ENCODE assay signal across 9 mouse cellular contexts in genomic region chr10:82889447-82889973, GRCm38 (mm10). TPM values are rescaled to one million over a fixed set of nuclear protein-coding genes. Genes with fewer than 3 reads are reported as not detected.
DNase-seq lines count a peak whose midpoint lies in the region; ATAC-seq and TF ChIP-seq lines count a peak whose summit lies in the region.
"Had no signal": no experiment of that assay in that cellular context is flagged by ENCODE, and none has a peak within 500 bp of the region (broad histone marks: within the 10 kb centered on the region; RNA-seq: fewer than 3 reads in every experiment).

No protein-coding gene starts in this region.

- H3K36me3 ChIP-seq in liver, adult 2 months (ENCODE audit: control insufficient read depth, insufficient read depth, low read length) = peaks cover 56% of the 10 kb centered on the region
- peaks cover 100% of the 10 kb centered on the region for H3K36me3 ChIP-seq in liver, embryonic 12.5 days
- peaks cover 24% of the 10 kb centered on the region for H3K36me3 ChIP-seq in intestine, embryonic 15.5 days
- H3K36me3 ChIP-seq in lung, postnatal 0 days (ENCODE audit: insufficient read depth, low read length) = peaks cover 13% of the 10 kb centered on the region

- no peak for TF ChIP-seq CTCF in liver, adult 2 months (IDR thresholded peaks at IDR 0.05; ENCODE audit: low read depth, low read length)
- no peak for TF ChIP-seq CTCF in lung, postnatal 0 days (IDR thresholded peaks at IDR 0.05)

- H3K4me3 ChIP-seq in liver, adult 2 months (ENCODE audit: insufficient read depth, low read depth, low read length) = no peak overlapping the region
- no peak overlapping the region for H3K4me3 ChIP-seq in liver, embryonic 12.5 days
- no peak overlapping the region for H3K4me3 ChIP-seq in intestine, embryonic 15.5 days (replicated peaks)
- no peak overlapping the region for H3K4me3 ChIP-seq in lung, postnatal 0 days (ENCODE audit: low read depth, low read length)
- H3K4me3 ChIP-seq: neural tube, embryonic 13.5 days had no signal

- H3K27ac ChIP-seq in liver, adult 2 months (replicated peaks; ENCODE audit: insufficient read depth, low read depth, low read length) = no peak overlapping the region
- no peak overlapping the region for H3K27ac ChIP-seq in liver, embryonic 12.5 days
- H3K27ac ChIP-seq in intestine, embryonic 15.5 days = peak overlapping the region; percentile 23; the same call in 1 of the 2 replicates
- H3K27ac ChIP-seq in lung, postnatal 0 days (ENCODE audit: low read length) = no peak overlapping the region
- H3K27ac ChIP-seq: neural tube, embryonic 13.5 days had no signal

- no peak overlapping the region for H3K9ac ChIP-seq in liver, adult 2 months (ENCODE audit: low read depth, low read length)
- no peak overlapping the region for H3K9ac ChIP-seq in liver, embryonic 12.5 days
- H3K9ac ChIP-seq in intestine, embryonic 15.5 days = no peak overlapping the region
- H3K9ac ChIP-seq in lung, postnatal 0 days (replicated peaks; ENCODE audit: low read depth) = no peak overlapping the region
- H3K9ac ChIP-seq: neural tube, embryonic 13.5 days had no signal

- no peak for ATAC-seq in liver, embryonic 12.5 days
- peak; percentile 81 for ATAC-seq in intestine, embryonic 15.5 days
- peak; percentile 85 for ATAC-seq in lung, postnatal 0 days

- no peak for TF ChIP-seq POLR2A in liver, adult 2 months (IDR thresholded peaks at IDR 0.05; ENCODE audit: extremely low read depth, insufficient read depth, low read length)

- no peaks in the 10 kb centered on the region for H3K79me2 ChIP-seq in liver, adult 2 months (ENCODE audit: control insufficient read depth, insufficient read depth, low read length)

- no peaks in the 10 kb centered on the region for H3K9me3 ChIP-seq in liver, embryonic 12.5 days (replicated peaks)
- no peaks in the 10 kb centered on the region for H3K9me3 ChIP-seq in intestine, embryonic 15.5 days
- H3K9me3 ChIP-seq in lung, postnatal 0 days (ENCODE audit: low read length) = no peaks in the 10 kb centered on the region
- H3K9me3 ChIP-seq: neural tube, embryonic 13.5 days had no signal

- peaks cover 5% of the 10 kb centered on the region; the same call in 1 of the 2 replicates for H3K4me1 ChIP-seq in liver, adult 2 months (ENCODE audit: control insufficient read depth, insufficient read depth, low read length)
- H3K4me1 ChIP-seq in liver, embryonic 12.5 days = peaks cover 29% of the 10 kb centered on the region
- peaks cover 8% of the 10 kb centered on the region; the same call in 1 of the 2 replicates for H3K4me1 ChIP-seq in intestine, embryonic 15.5 days (replicated peaks)
- H3K4me1 ChIP-seq in lung, postnatal 0 days (ENCODE audit: insufficient read depth, low read depth, low read length) = 0 out of 2 replicates have a peak, but pooled peaks cover 3% of the 10 kb centered on the region

- no peak for TF ChIP-seq EP300 in lung, postnatal 0 days (IDR thresholded peaks at IDR 0.05)

- H3K4me2 ChIP-seq in liver, embryonic 12.5 days = no peak overlapping the region
- H3K4me2 ChIP-seq in intestine, embryonic 15.5 days (replicated peaks) = no peak overlapping the region
- no peak overlapping the region for H3K4me2 ChIP-seq in lung, postnatal 0 days (replicated peaks; ENCODE audit: low read depth, low read length)
- H3K4me2 ChIP-seq: neural tube, embryonic 13.5 days had no signal

- 11% methylated on average over 9 of the region's 9 CpGs for WGBS in liver, adult 2 months
- WGBS in liver, embryonic 12.5 days (ENCODE audit: insufficient replicate concordance) = 77% methylated on average over 9 of the region's 9 CpGs
- 40% methylated on average over 9 of the region's 9 CpGs for WGBS in intestine, embryonic 15.5 days
- WGBS in lung, postnatal 0 days = 22% methylated on average over 9 of the region's 9 CpGs

- H3K27me3 ChIP-seq in liver, adult 2 months (ENCODE audit: control insufficient read depth, insufficient read depth, low read length) = no peaks in the 10 kb centered on the region
- no peaks in the 10 kb centered on the region for H3K27me3 ChIP-seq in liver, embryonic 12.5 days (replicated peaks)
- H3K27me3 ChIP-seq in intestine, embryonic 15.5 days (replicated peaks) = no peaks in the 10 kb centered on the region
- no peaks in the 10 kb centered on the region for H3K27me3 ChIP-seq in lung, postnatal 0 days (replicated peaks; ENCODE audit: insufficient read depth, low read length)
- H3K27me3 ChIP-seq: neural tube, embryonic 13.5 days had no signal

- peak; percentile 95 for DNase-seq in liver, adult 2 months (ENCODE audit: extremely low read depth, low read depth, low spot score)
- DNase-seq in fibroblast of lung, adult 2 months (ENCODE audit: low read depth) = peak; percentile 40
- peak; percentile 83 for DNase-seq in lung, postnatal 0 days (ENCODE audit: low spot score)
- DNase-seq in right cerebral cortex, postnatal 25 days = no peak
- no peak for DNase-seq in layer of hippocampus, postnatal 25 days (ENCODE audit: extremely low spot score in 1 of 2, low spot score in 1 of 2)
- DNase-seq in spleen, postnatal 4 days (ENCODE audit: low spot score in 2 of 2) = no peak

RNA-seq across cellular contexts. Expression of gene Eid3, which starts 23.1 kb away (rescaled TPM):
- total RNA-seq in liver, adult 2 months (2014; rRNA removed) = 2.1 and 2.3 TPM in 2 replicates
- 0.26 and 0.50 TPM in 2 replicates for polyA plus RNA-seq in liver, adult 2 months (2012; rRNA removed)
- polyA plus RNA-seq in liver, embryonic 12.5 days (2016; fragmentation: Nextera tagmentation; extraction: Ambion mirVana) = 0.19 and 0.39 TPM in 2 replicates
- 0.42 and 0.46 TPM in 2 replicates for polyA plus RNA-seq in intestine, embryonic 15.5 days (2015; fragmentation: Nextera tagmentation; extraction: Ambion mirVana)
- not detected in 2 replicates for polyA plus RNA-seq in lung, postnatal 0 days (2015; fragmentation: Nextera tagmentation; extraction: Ambion mirVana)
- total RNA-seq in layer of hippocampus, postnatal 25 days (2021) = 1 to 10 TPM; 1.3 to 2.3 TPM

RNA-seq across cellular contexts. Expression of gene Txnrd1, which starts 55.8 kb away (rescaled TPM):
- total RNA-seq in liver, adult 2 months (2014; rRNA removed) = 71.2 and 83.2 TPM in 2 replicates
- 50.4 and 51.9 TPM in 2 replicates for polyA plus RNA-seq in liver, adult 2 months (2012; rRNA removed)
- 106 and 108 TPM in 2 replicates for polyA plus RNA-seq in liver, embryonic 12.5 days (2016; fragmentation: Nextera tagmentation; extraction: Ambion mirVana)
- 106 and 115 TPM in 2 replicates for polyA plus RNA-seq in intestine, embryonic 15.5 days (2015; fragmentation: Nextera tagmentation; extraction: Ambion mirVana)
- polyA plus RNA-seq in lung, postnatal 0 days (2015; fragmentation: Nextera tagmentation; extraction: Ambion mirVana) = 34.6 and 40.0 TPM in 2 replicates
- 10 to 100 TPM; 45.5 to 55.2 TPM for total RNA-seq in layer of hippocampus, postnatal 25 days (2021)

Comparison
In these comparisons a context has a peak if more than half of its experiments do, and no peak if none do; other contexts are left out.
1. DNase-seq: peak in liver, adult 2 months (single experiment), fibroblast of lung, adult 2 months (single experiment) and lung, postnatal 0 days (single experiment); none in right cerebral cortex, postnatal 25 days (single experiment), layer of hippocampus, postnatal 25 days (0 of 2) and spleen, postnatal 4 days (0 of 2).